Mouse (Mus musculus) limb, embryonic 15.5 days (tissue): ENCODE measurements around the gene Sfxn3. TPM values are rescaled to one million over a fixed set of nuclear protein-coding genes. Genes with fewer than 3 reads are reported as not detected.

ENCODE experiments used
- ATAC-seq: fragments of 200-750 bp; cut with Nextera tagmentation; 2 replicates; pipeline ENCODE4 v1.8.0; 2017; ENCODE audit warnings: low read depth, moderate TSS enrichment; ENCODE audit not compliant: insufficient number of reproducible peaks, low FRiP score, low TSS enrichment
- H3K27ac ChIP-seq: fragments of 300-500 bp; sonication (generic); 2 replicates; pipeline ENCODE4 v1.5.1; 2015; ENCODE audit warnings: moderate library complexity, mild to moderate bottlenecking, inconsistent platforms
- H3K27me3 ChIP-seq: fragments of 300-500 bp; sonication (generic); 2 replicates; pipeline ENCODE4 v1.6.1; 2015; ENCODE audit warnings: inconsistent platforms
- H3K36me3 ChIP-seq: fragments of 300-500 bp; sonication (generic); 2 replicates; pipeline ENCODE4 v1.6.1; 2015; ENCODE audit warnings: inconsistent platforms
- H3K4me1 ChIP-seq: fragments of 300-500 bp; sonication (generic); 2 replicates; pipeline ENCODE4 v1.6.1; 2015; ENCODE audit warnings: inconsistent platforms
- H3K4me2 ChIP-seq: fragments of 300-500 bp; sonication (generic); 2 replicates; pipeline ENCODE4 v1.6.1; 2015; ENCODE audit warnings: mild to moderate bottlenecking, inconsistent platforms
- H3K4me3 ChIP-seq: fragments of 300-500 bp; sonication (generic); 2 replicates; pipeline ENCODE4 v1.5.1; 2015; ENCODE audit warnings: mild to moderate bottlenecking, inconsistent platforms
- H3K9ac ChIP-seq: fragments of 300-500 bp; sonication (generic); 2 replicates; pipeline ENCODE4 v1.6.1; 2015; ENCODE audit warnings: inconsistent platforms
- H3K9me3 ChIP-seq: fragments of 300-500 bp; sonication (generic); 2 replicates; pipeline ENCODE4 v1.6.1; 2016; ENCODE audit warnings: inconsistent platforms
- WGBS: fragments of 180-500 bp; shearing (Covaris S2); methylation state at CpG from one replicate; pipeline ENCODE4 v1.1.7; 2015; 5-methylcytosine and 5-hydroxymethylcytosine counted together
- polyA plus RNA-seq: library from polyadenylated mRNA; unstranded; fragments of >200 nt; fragmentation: Nextera tagmentation; extraction: Ambion mirVana; gene quantifications from 2 replicates; pipeline ENCODE4 v1.2.1, GENCODE M21; 2015

Gene Sfxn3
- polyA plus RNA-seq, 1 experiment from 2014 or later = 33.8 TPM

- WGBS = 92% methylated on average over 15 of the region's 15 CpGs
- no peak for ATAC-seq
- H3K36me3 ChIP-seq = peaks cover 44% of the 10 kb centered on the region
- no peaks in the 10 kb centered on the region for H3K27me3 ChIP-seq
- H3K9me3 ChIP-seq = no peaks in the 10 kb centered on the region
- peaks cover 38% of the 10 kb centered on the region for H3K4me1 ChIP-seq
- no peak overlapping the region for H3K9ac ChIP-seq
- peak overlapping the region; percentile 29; the same call in 1 of the 2 replicates for H3K4me2 ChIP-seq
- H3K27ac ChIP-seq = no peak overlapping the region
- peak overlapping the region; percentile 12; the same call in 1 of the 2 replicates for H3K4me3 ChIP-seq
These were observed 25.9 kb upstream of the Sfxn3 start for GRCm38 (mm10) chr19:45021362-45021761.

DNA sequence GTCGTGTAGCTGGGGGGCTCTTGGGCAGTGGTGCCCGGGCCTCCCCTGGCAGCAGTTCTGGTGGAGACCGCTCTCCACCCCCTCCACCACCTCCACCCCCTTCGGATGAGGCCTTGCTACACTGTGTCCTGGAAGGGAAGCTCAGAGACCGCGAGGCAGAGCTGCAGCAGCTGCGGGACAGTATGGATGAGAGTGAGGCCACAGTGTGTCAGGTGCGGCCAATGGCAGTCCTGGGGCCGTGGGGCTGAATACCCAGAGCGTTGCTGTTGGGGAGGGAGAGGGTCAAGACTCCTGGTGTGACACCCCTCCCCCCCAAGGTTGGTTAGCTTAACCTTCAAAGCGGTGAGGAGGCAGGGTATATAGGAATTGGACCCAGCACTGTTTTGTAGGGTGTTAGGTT is 23.3 kb upstream of the Sfxn3 start:
- Histone ChIP-seq H3K4me1 (peaks cover 31% of the 10 kb centered on the region), H3K27me3 (no peaks in the 10 kb centered on the region), H3K36me3 (peaks cover 70% of the 10 kb centered on the region), H3K9ac (no peak overlapping the region), H3K9me3 (no peaks in the 10 kb centered on the region), H3K27ac (no peak overlapping the region), H3K4me3 (no peak overlapping the region), H3K4me2 (no peak overlapping the region)
- ATAC-seq = no peak
- 84% methylated on average over 11 of the region's 11 CpGs for WGBS

- H3K4me2 ChIP-seq = no peak overlapping the region
- WGBS = 88% methylated on average over 20 of the region's 20 CpGs
- no peaks in the 10 kb centered on the region for H3K9me3 ChIP-seq
- no peak overlapping the region for H3K9ac ChIP-seq
- H3K4me3 ChIP-seq = no peak overlapping the region
- peaks cover 71% of the 10 kb centered on the region for H3K36me3 ChIP-seq
- H3K4me1 ChIP-seq = peaks cover 24% of the 10 kb centered on the region
- no peak for ATAC-seq
- no peaks in the 10 kb centered on the region for H3K27me3 ChIP-seq
- no peak overlapping the region for H3K27ac ChIP-seq
These were observed 22.5 kb upstream of the Sfxn3 start for GRCm38 (mm10) chr19:45024775-45025174.

DNA sequence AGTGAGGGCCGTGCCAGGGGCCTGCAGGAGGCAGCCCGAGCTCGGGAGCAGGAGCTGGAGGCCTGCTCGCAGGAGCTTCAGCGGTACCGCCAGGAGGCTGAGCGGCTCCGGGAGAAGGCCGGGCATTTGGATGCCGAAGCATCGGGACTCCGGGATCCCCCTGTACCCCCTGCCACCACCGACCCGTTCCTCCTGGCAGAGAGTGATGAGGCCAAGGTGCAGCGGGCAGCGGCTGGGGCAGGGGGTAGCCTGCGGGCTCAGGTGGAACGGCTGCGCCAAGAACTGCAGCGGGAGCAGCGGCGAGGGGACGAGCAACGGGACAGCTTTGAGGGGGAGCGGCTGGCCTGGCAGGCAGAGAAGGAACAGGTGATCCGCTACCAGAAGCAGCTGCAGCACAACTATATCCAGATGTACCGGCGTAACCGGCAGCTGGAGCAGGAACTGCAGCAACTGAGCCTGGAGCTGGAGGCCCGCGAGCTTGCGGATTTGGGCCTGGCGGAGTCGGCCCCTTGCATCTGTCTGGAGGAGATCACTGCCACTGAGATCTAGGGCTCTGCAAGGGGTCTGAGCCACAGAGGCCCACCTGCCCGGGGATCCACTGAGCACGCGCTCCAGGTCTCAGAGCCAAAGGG is 21.2 kb upstream of the Sfxn3 start:
- 75% methylated on average over 37 of the region's 37 CpGs for WGBS
- Histone ChIP-seq H3K4me3 (no peak overlapping the region), H3K27me3 (no peaks in the 10 kb centered on the region), H3K4me2 (no peak overlapping the region), H3K27ac (no peak overlapping the region), H3K9me3 (no peaks in the 10 kb centered on the region), H3K9ac (no peak overlapping the region), H3K4me1 (peaks cover 24% of the 10 kb centered on the region), H3K36me3 (peaks cover 71% of the 10 kb centered on the region)
- no peak for ATAC-seq

- Histone ChIP-seq H3K9ac (no peak overlapping the region), H3K36me3 (peaks cover 62% of the 10 kb centered on the region), H3K4me3 (no peak overlapping the region), H3K4me2 (no peak overlapping the region), H3K9me3 (no peaks in the 10 kb centered on the region), H3K4me1 (peaks cover 27% of the 10 kb centered on the region), H3K27me3 (no peaks in the 10 kb centered on the region), H3K27ac (no peak overlapping the region)
- ATAC-seq = no peak
- WGBS = 70% methylated on average over 6 of the region's 6 CpGs
These were observed 20.2 kb upstream of the Sfxn3 start for GRCm38 (mm10) chr19:45026958-45027670.

DNA sequence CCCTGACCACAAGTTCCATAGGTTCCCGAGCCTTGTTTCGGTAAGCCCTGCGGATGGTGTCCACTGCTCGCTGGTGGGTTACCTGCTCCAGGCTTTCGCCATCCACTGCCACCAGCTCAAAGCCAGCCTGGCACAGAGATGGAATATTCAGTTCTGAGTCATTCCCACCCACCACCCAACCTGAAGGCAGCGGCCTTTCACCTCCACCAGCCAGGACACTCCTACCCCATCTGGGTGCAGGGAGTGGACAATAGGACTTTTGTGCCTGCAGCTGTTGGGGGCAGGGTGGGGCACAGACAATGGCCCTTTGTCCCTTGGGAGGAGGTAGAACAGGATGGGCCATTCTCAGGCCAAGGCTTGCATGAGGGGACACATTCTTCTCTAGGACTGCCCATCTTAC is 19.5 kb upstream of the Sfxn3 start:
- no peak for ATAC-seq
- Histone ChIP-seq H3K9ac (no peak overlapping the region), H3K9me3 (no peaks in the 10 kb centered on the region), H3K4me3 (no peak overlapping the region), H3K27ac (no peak overlapping the region), H3K27me3 (no peaks in the 10 kb centered on the region), H3K4me2 (no peak overlapping the region), H3K36me3 (peaks cover 56% of the 10 kb centered on the region), H3K4me1 (peaks cover 34% of the 10 kb centered on the region)
- WGBS = 83% methylated on average over 6 of the region's 6 CpGs

- Histone ChIP-seq H3K27ac (no peak overlapping the region; the same call in 1 of the 2 replicates), H3K4me1 (peaks cover 37% of the 10 kb centered on the region), H3K4me3 (no peak overlapping the region), H3K27me3 (no peaks in the 10 kb centered on the region), H3K36me3 (peaks cover 51% of the 10 kb centered on the region), H3K9ac (no peak overlapping the region), H3K9me3 (no peaks in the 10 kb centered on the region), H3K4me2 (no peak overlapping the region)
- no peak for ATAC-seq
- 64% methylated on average over 19 of the region's 19 CpGs for WGBS
These were observed 18.6 kb upstream of the Sfxn3 start for GRCm38 (mm10) chr19:45028746-45029145.

- peaks cover 37% of the 10 kb centered on the region for H3K4me1 ChIP-seq
- no peak overlapping the region for H3K9ac ChIP-seq
- no peak overlapping the region for H3K4me2 ChIP-seq
- peaks cover 44% of the 10 kb centered on the region for H3K36me3 ChIP-seq
- no peak overlapping the region for H3K27ac ChIP-seq
- ATAC-seq = no peak
- 53% methylated on average over 9 of the region's 9 CpGs for WGBS
- H3K4me3 ChIP-seq = no peak overlapping the region
- H3K9me3 ChIP-seq = no peaks in the 10 kb centered on the region
- H3K27me3 ChIP-seq = no peaks in the 10 kb centered on the region
These were observed 17.7 kb upstream of the Sfxn3 start for GRCm38 (mm10) chr19:45029571-45029970.

DNA sequence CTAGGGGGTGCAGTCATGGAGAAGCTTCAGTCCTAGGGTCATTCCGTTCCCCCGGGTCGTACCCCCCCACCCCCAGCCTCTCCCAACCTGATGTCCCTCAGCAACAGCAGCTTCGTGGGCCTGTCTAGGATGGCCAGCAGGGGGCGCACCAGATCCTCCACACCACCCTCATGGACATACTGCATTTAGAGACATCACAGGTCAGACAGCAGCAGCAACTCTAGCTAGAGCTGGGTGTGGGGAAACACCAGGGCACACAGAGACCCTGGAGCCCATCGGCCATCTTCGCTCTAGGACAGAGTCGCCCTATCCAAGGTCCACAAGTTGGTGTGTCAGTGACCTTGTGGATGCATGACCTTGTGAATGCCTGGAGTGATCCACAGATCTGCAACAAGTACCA is 17.2 kb upstream of the Sfxn3 start:
- Histone ChIP-seq H3K27ac (no peak overlapping the region), H3K9me3 (no peaks in the 10 kb centered on the region), H3K36me3 (peaks cover 39% of the 10 kb centered on the region), H3K27me3 (no peaks in the 10 kb centered on the region), H3K9ac (no peak overlapping the region), H3K4me3 (no peak overlapping the region), H3K4me2 (no peak overlapping the region), H3K4me1 (peaks cover 37% of the 10 kb centered on the region)
- 36% methylated on average over 8 of the region's 8 CpGs for WGBS
- ATAC-seq = no peak

DNA sequence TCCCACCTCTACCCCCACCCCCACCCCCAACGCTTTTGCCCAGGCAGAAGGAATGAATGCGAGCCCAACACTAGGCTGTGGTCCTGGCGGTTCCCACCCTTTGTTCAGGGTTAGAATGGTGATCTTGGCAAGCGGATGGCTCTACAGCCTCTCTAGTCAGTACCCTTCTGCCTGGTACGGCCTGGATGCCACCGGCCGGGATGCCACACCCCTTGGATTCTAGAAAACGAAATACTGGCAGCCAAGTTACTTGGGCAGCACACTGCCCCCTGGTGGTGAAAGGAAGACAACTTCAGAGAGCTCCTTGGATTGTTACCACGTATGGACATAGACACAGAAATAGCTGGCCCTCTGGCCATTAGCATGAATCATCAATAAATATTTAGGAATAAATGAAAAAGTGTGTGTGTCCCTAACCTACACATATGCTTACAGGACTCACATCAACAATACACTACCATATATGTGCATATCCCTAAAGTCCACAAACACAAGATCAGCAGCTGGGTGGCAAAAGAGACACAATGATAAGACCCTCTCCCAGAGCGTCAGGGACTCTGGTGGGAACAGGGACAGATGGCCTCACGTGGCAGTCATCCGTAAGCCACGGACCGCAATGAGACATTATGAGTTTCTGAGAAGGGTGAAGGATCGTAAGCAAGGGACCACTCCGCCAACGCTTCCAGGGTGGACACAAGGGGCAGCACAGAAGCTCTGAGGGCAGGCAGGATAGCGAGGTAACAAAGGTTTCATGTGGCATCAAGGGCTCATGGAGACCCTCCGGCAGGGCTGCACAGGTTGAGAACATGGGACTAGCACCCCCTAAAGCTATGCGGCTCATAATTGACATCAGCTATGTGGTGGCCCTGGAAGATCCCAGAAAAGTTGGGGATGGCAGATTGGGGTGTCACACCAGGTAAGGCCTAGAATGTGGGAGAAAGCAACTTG is 16.3 kb upstream of the Sfxn3 start:
- 40% methylated on average over 20 of the region's 20 CpGs for WGBS
- ATAC-seq = no peak
- Histone ChIP-seq H3K9ac (no peak overlapping the region), H3K4me2 (peak overlapping the region; percentile 42), H3K4me1 (peaks cover 37% of the 10 kb centered on the region), H3K27me3 (peaks cover 1% of the 10 kb centered on the region; the same call in 1 of the 2 replicates), H3K4me3 (peak overlapping the region; percentile 15), H3K36me3 (peaks cover 30% of the 10 kb centered on the region), H3K27ac (0 out of 2 replicates have a peak overlapping the region, but pooled peaks have one; percentile 13), H3K9me3 (no peaks in the 10 kb centered on the region)

DNA sequence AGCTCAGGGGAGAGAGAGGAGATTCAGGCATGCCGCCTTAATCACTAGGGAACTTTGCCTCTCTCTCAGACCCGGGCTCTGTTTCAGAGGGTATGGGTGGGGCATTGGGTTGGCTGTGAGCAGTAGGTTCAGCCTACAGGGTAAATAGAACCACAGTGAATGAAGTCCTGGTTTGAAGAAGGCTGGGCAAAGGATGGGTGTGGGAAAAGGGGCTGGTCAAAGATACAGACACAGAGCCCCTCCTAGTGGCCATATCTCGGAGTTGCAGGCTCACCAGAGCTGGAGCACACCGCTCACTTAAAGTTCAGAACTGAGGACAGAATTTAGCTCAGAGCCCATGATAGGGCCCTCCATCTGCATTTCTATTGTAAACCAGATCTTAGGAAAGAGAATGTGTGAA is 15.5 kb upstream of the Sfxn3 start:
- no peak overlapping the region for H3K4me2 ChIP-seq
- ATAC-seq = peak; percentile 40; the same call in 1 of the 2 replicates
- H3K27me3 ChIP-seq = peaks cover 3% of the 10 kb centered on the region; the same call in 1 of the 2 replicates
- H3K9me3 ChIP-seq = no peaks in the 10 kb centered on the region
- H3K9ac ChIP-seq = no peak overlapping the region
- H3K4me3 ChIP-seq = no peak overlapping the region
- no peak overlapping the region for H3K27ac ChIP-seq
- H3K4me1 ChIP-seq = peaks cover 37% of the 10 kb centered on the region
- 23% methylated on average over 4 of the region's 4 CpGs for WGBS
- H3K36me3 ChIP-seq = peaks cover 22% of the 10 kb centered on the region
